Mouse (Mus musculus) limb, embryonic 10.5 days (tissue): ENCODE results near the gene Cbx7. TPM values are rescaled to one million over a fixed set of nuclear protein-coding genes. Genes with fewer than 3 reads are reported as not detected.

ENCODE experiments used
- DNase-seq: peaks from one replicate; pipeline ENCODE4 v3.0.0-alpha.2; 2017; ENCODE audit warnings: low spot score
- H3K27ac ChIP-seq: fragments of 300-500 bp; sonication (generic); 2 replicates; pipeline ENCODE4 v1.5.1; 2016; ENCODE audit warnings: mild to moderate bottlenecking
- H3K27me3 ChIP-seq: fragments of 300-500 bp; sonication (generic); 2 replicates; pipeline ENCODE4 v1.6.1; 2016; ENCODE audit warnings: low read depth, mild to moderate bottlenecking; ENCODE audit not compliant: poor library complexity, severe bottlenecking
- H3K36me3 ChIP-seq: fragments of 300-500 bp; sonication (generic); 2 replicates; pipeline ENCODE4 v1.6.1; 2016; ENCODE audit warnings: mild to moderate bottlenecking, moderate library complexity
- H3K4me1 ChIP-seq: fragments of 300-500 bp; sonication (generic); 2 replicates; pipeline ENCODE4 v1.6.1; 2016
- H3K4me3 ChIP-seq: fragments of 300-500 bp; sonication (generic); 2 replicates; pipeline ENCODE4 v1.5.1; 2016; ENCODE audit warnings: mild to moderate bottlenecking, moderate library complexity
- H3K9me3 ChIP-seq: fragments of 300-500 bp; sonication (generic); replicated peaks from 2 replicates; pipeline ENCODE4 v1.6.1; 2016; ENCODE audit warnings: mild to moderate bottlenecking
- WGBS: fragments of 180-500 bp; shearing (Covaris S2); methylation state at CpG from one replicate; pipeline ENCODE4 v1.1.7; 2016; 5-methylcytosine and 5-hydroxymethylcytosine counted together
- polyA plus RNA-seq: library from polyadenylated mRNA; unstranded; fragments of >200 nt; fragmentation: Nextera tagmentation; extraction: Ambion mirVana; gene quantifications from 2 replicates; pipeline ENCODE4 v1.2.1, GENCODE M21; 2016

The Cbx7 gene
- polyA plus RNA-seq, 1 experiment from 2014 or later: 1.3 TPM

DNA sequence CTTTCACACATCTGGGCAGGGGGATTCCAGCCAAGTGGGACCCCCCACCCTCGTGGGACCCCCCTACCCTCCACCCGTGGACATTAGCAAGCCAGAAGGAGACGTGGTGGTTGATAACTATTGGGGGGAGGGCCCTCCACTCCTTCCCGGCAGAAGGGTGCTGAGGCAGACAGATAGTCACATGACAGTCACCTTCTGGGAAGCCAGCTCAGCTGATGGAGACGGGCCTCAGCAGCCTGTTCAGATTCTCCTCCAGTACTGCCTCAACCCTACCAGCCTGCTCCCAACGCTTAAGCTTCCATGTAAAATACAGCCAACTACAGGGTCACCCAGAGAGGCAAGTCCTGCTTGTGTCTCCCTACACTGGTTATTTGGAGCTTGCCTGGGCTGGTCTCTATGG lies 40.3 kb upstream of the Cbx7 start:
- no peak for DNase-seq
- Histone ChIP-seq H3K4me1 (peaks cover 48% of the 10 kb centered on the region), H3K27me3 (peaks cover 84% of the 10 kb centered on the region), H3K4me3 (peak overlapping the region; percentile 67; the same call in 1 of the 2 replicates), H3K36me3 (no peaks in the 10 kb centered on the region), H3K9me3 (no peaks in the 10 kb centered on the region), H3K27ac (no peak overlapping the region)
- WGBS: 35% methylated on average over 6 of the region's 6 CpGs

DNA sequence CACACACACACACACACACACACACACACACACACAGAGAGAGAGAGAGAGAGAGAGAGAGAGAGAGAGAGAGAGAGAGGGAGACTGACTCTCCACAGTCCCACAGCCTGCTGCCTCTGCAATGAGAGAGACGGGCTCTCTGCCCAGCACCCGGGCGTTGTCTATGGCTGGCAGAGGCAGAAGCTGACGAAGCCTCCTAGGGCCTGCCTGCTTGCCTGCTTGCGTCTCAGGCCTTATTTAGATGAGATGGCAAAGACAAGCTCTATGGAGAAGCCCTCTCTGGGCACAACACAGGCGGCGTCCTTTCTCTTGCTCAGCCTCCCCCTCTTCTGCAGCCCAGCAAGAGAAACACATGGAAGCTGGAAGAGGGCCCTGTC lies 39.3 kb upstream of the Cbx7 start:
- 38% methylated on average over 7 of the region's 7 CpGs for WGBS
- H3K27ac ChIP-seq: no peak overlapping the region
- no peaks in the 10 kb centered on the region for H3K9me3 ChIP-seq
- no peak for DNase-seq
- no peak overlapping the region for H3K4me3 ChIP-seq
- H3K27me3 ChIP-seq: peaks cover 74% of the 10 kb centered on the region
- peaks cover 53% of the 10 kb centered on the region for H3K4me1 ChIP-seq
- no peaks in the 10 kb centered on the region for H3K36me3 ChIP-seq

- H3K27ac ChIP-seq: no peak overlapping the region
- H3K4me3 ChIP-seq: no peak overlapping the region
- peaks cover 49% of the 10 kb centered on the region for H3K4me1 ChIP-seq
- WGBS: 41% methylated on average over 12 of the region's 12 CpGs
- H3K36me3 ChIP-seq: no peaks in the 10 kb centered on the region
- H3K9me3 ChIP-seq: no peaks in the 10 kb centered on the region
- H3K27me3 ChIP-seq: peaks cover 68% of the 10 kb centered on the region
- no peak for DNase-seq
Measured at GRCm38 (mm10) chr15:80009421-80010181, 38.7 kb upstream of the Cbx7 start.

- Histone ChIP-seq H3K4me1 (peaks cover 40% of the 10 kb centered on the region), H3K9me3 (no peaks in the 10 kb centered on the region), H3K27ac (no peak overlapping the region), H3K4me3 (no peak overlapping the region), H3K27me3 (peaks cover 57% of the 10 kb centered on the region), H3K36me3 (no peaks in the 10 kb centered on the region)
- no peak for DNase-seq
- WGBS: 84% methylated on average over 6 of the region's 6 CpGs
Measured at GRCm38 (mm10) chr15:80008461-80008860, 37.5 kb upstream of the Cbx7 start.

DNA sequence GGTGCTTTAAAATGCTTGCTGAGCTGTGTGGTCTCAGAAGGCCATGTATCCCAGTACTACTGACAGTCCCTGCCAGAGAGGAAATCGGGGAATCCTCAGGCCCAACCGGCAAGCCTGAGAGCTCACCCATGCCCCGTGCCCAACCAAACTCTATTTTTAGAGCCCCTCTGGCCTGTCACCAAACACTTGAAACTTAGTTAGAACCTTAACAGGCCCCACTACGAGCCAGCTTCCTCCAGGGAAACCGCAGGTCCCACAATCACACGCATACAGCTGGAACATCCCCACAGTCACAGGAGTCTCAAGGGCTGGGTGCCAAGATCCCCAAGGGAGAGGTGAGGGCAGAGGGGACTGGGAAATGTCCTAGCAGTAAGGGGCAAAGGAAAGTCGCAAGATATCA lies 35.2 kb upstream of the Cbx7 start:
- WGBS: 82% methylated on average over 7 of the region's 7 CpGs
- Histone ChIP-seq H3K4me3 (no peak overlapping the region), H3K27ac (no peak overlapping the region), H3K4me1 (peaks cover 21% of the 10 kb centered on the region), H3K36me3 (no peaks in the 10 kb centered on the region), H3K9me3 (no peaks in the 10 kb centered on the region), H3K27me3 (peaks cover 34% of the 10 kb centered on the region)
- no peak for DNase-seq

DNA sequence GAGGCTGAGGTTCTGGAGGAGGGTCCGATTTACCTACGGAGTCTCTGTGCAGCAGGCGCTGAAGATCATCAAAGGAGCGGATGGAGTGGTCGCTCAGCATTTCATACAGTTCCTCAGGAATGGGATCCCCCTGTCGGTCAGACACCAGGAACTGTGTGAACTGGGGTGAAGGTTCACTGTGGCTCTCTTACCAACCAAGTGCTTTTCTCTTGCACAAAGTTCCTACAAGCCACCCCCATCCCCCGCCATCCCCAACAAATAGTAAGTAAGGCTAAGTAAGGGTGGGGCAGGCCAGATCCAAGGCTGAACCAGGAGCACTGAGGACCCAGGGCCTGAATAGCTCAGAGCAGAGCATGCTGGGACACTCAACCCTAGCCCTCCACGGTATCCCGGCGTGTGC lies 34.5 kb upstream of the Cbx7 start:
- WGBS: 82% methylated on average over 10 of the region's 10 CpGs
- Histone ChIP-seq H3K4me3 (no peak overlapping the region), H3K27me3 (peaks cover 27% of the 10 kb centered on the region), H3K9me3 (no peaks in the 10 kb centered on the region), H3K4me1 (peaks cover 19% of the 10 kb centered on the region), H3K36me3 (no peaks in the 10 kb centered on the region), H3K27ac (peak overlapping the region; percentile 1; the same call in 1 of the 2 replicates)
- no peak for DNase-seq

- H3K27ac ChIP-seq: peak overlapping the region; percentile 12; the same call in 1 of the 2 replicates
- peaks cover 23% of the 10 kb centered on the region for H3K27me3 ChIP-seq
- no peaks in the 10 kb centered on the region for H3K36me3 ChIP-seq
- peaks cover 12% of the 10 kb centered on the region for H3K4me1 ChIP-seq
- no peak for DNase-seq
- H3K9me3 ChIP-seq: no peaks in the 10 kb centered on the region
- H3K4me3 ChIP-seq: no peak overlapping the region
- 57% methylated on average over 14 of the region's 14 CpGs for WGBS
Measured at GRCm38 (mm10) chr15:80004644-80005340, 33.9 kb upstream of the Cbx7 start.

DNA sequence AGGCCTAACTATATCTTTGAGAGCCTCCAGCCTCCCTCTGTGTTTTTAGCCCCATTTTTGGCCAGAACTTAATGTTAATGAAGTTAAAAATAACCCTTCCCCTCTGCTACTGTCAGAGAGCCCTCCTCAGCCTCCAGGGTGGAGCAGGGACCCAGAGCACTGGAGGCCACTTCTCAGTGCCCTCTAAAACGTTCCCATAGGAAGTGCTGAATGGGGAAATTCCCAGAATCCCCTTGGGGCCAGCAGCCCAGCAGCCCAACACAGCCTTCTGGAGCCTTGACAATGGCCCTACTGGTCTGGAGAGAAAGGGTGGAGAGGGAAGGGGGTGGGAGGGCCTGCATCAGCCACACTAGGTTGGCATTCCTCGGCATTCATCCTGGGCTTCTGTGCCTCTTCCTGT lies 32.7 kb upstream of the Cbx7 start:
- Histone ChIP-seq H3K9me3 (no peaks in the 10 kb centered on the region), H3K4me1 (peaks cover 8% of the 10 kb centered on the region), H3K27me3 (peaks cover 12% of the 10 kb centered on the region), H3K27ac (peak overlapping the region; percentile 48; the same call in 1 of the 2 replicates), H3K4me3 (no peak overlapping the region), H3K36me3 (no peaks in the 10 kb centered on the region)
- 68% methylated on average over 2 of the region's 2 CpGs for WGBS
- DNase-seq: no peak

GRCm38 (mm10) chr15:80001601-80002000 lies 30.7 kb upstream of the Cbx7 start:
- Histone ChIP-seq H3K9me3 (no peaks in the 10 kb centered on the region), H3K36me3 (no peaks in the 10 kb centered on the region), H3K4me3 (no peak overlapping the region), H3K4me1 (peaks cover 8% of the 10 kb centered on the region), H3K27ac (no peak overlapping the region), H3K27me3 (0 out of 2 replicates have a peak, but pooled peaks cover 3% of the 10 kb centered on the region)
- DNase-seq: no peak
- WGBS: 93% methylated on average over 23 of the region's 23 CpGs

GRCm38 (mm10) chr15:80000694-80001093 lies 29.8 kb upstream of the Cbx7 start:
- Histone ChIP-seq H3K27ac (peak overlapping the region; percentile 1; the same call in 1 of the 2 replicates), H3K36me3 (no peaks in the 10 kb centered on the region), H3K4me1 (peaks cover 8% of the 10 kb centered on the region), H3K27me3 (0 out of 2 replicates have a peak, but pooled peaks cover 3% of the 10 kb centered on the region), H3K9me3 (no peaks in the 10 kb centered on the region), H3K4me3 (no peak overlapping the region)
- WGBS: 64% methylated on average over 8 of the region's 8 CpGs
- DNase-seq: no peak

GRCm38 (mm10) chr15:79997988-79998387 lies 27.1 kb upstream of the Cbx7 start:
- no peak overlapping the region for H3K27ac ChIP-seq
- H3K36me3 ChIP-seq: no peaks in the 10 kb centered on the region
- DNase-seq: no peak
- no peaks in the 10 kb centered on the region for H3K4me1 ChIP-seq
- H3K4me3 ChIP-seq: no peak overlapping the region
- WGBS: 78% methylated on average over 3 of the region's 3 CpGs
- H3K27me3 ChIP-seq: 0 out of 2 replicates have a peak, but pooled peaks cover 3% of the 10 kb centered on the region
- H3K9me3 ChIP-seq: no peaks in the 10 kb centered on the region

GRCm38 (mm10) chr15:79996781-79997180 lies 25.9 kb upstream of the Cbx7 start:
- H3K4me1 ChIP-seq: no peaks in the 10 kb centered on the region
- no peak overlapping the region for H3K27ac ChIP-seq
- H3K9me3 ChIP-seq: no peaks in the 10 kb centered on the region
- WGBS: 93% methylated on average over 11 of the region's 11 CpGs
- H3K36me3 ChIP-seq: no peaks in the 10 kb centered on the region
- H3K4me3 ChIP-seq: no peak overlapping the region
- no peak for DNase-seq
- H3K27me3 ChIP-seq: 0 out of 2 replicates have a peak, but pooled peaks cover 3% of the 10 kb centered on the region

DNA sequence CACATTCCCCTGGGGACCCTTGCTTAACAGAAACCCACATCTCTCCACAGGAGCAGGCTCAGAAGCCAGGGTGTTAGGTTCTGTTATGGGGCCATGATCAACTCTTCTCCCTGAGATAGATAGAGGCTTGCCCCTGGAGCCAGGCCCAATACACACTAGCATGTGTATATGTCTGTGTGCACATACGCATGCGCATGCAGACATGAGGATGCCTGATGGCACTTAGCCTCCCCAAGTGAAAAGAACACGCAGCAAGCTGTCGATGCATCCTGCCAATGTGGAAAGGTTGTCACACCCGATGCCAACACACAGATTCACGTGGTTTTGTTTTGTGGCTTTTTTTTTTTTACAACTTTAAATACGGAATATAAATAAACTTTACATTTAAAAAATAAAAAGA lies 24.6 kb upstream of the Cbx7 start:
- WGBS: 94% methylated on average over 7 of the region's 7 CpGs
- H3K4me3 ChIP-seq: no peak overlapping the region
- no peak overlapping the region for H3K27ac ChIP-seq
- DNase-seq: no peak
- no peaks in the 10 kb centered on the region for H3K9me3 ChIP-seq
- H3K27me3 ChIP-seq: 0 out of 2 replicates have a peak, but pooled peaks cover 3% of the 10 kb centered on the region
- no peaks in the 10 kb centered on the region for H3K36me3 ChIP-seq
- no peaks in the 10 kb centered on the region for H3K4me1 ChIP-seq
